In the genomic region with DNA sequence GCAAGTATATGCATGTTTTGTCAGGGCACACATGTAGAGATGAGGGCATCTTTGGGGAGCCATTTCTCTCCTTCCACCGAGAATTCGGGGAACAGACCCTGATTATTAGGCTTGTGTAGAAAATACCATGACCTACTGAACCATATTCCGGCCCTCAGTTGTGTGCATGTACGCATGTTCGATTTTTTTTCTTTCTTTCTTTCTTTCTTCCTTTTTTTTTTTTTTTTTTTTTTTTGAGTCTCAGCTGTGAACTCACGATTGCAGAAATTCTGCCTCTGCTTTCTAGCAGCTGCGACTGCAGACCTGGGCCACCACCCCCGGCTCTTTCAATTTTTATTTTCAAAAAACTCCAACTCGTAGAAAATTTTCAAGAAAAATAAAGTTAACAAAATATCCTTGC, we compare ENCODE assay signal across 28 mouse cellular contexts. TPM values are rescaled to one million over a fixed set of nuclear protein-coding genes. Genes with fewer than 3 reads are reported as not detected.
DNase-seq lines count a peak whose midpoint lies in the region; ATAC-seq and TF ChIP-seq lines count a peak whose summit lies in the region.
"Had no signal": no experiment of that assay in that cellular context is flagged by ENCODE, and none has a peak within 500 bp of the region (broad histone marks: within the 10 kb centered on the region; RNA-seq: fewer than 3 reads in every experiment).

No protein-coding gene starts in this region.

- ATAC-seq in hindbrain, postnatal 0 days, result no peak
- no peak for ATAC-seq in midbrain, embryonic 14.5 days (ENCODE audit: low FRiP score, low TSS enrichment)
- no peak for ATAC-seq in midbrain, embryonic 11.5 days (ENCODE audit: low FRiP score)
- no peak for ATAC-seq in forebrain, embryonic 15.5 days (replicated peaks)
- no peak for ATAC-seq in neural tube, embryonic 15.5 days (ENCODE audit: low FRiP score)
- ATAC-seq in liver, embryonic 12.5 days, result no peak
- ATAC-seq: inflammation-experienced regulatory T-cells, adult 6 months had no signal

- no peaks in the 10 kb centered on the region for H3K9me3 ChIP-seq in hindbrain, embryonic 10.5 days
- no peaks in the 10 kb centered on the region for H3K9me3 ChIP-seq in hindbrain, postnatal 0 days (ENCODE audit: low read length)
- no peaks in the 10 kb centered on the region for H3K9me3 ChIP-seq in midbrain, embryonic 14.5 days (ENCODE audit: control insufficient read depth, low read length)
- H3K9me3 ChIP-seq in midbrain, embryonic 11.5 days (ENCODE audit: control insufficient read depth, low read length), result no peaks in the 10 kb centered on the region
- no peaks in the 10 kb centered on the region for H3K9me3 ChIP-seq in forebrain, embryonic 15.5 days
- no peaks in the 10 kb centered on the region for H3K9me3 ChIP-seq in neural tube, embryonic 15.5 days (replicated peaks)
- H3K9me3 ChIP-seq in liver, embryonic 12.5 days (replicated peaks), result no peaks in the 10 kb centered on the region
- H3K9me3 ChIP-seq: embryonic facial prominence, embryonic 15.5 days; heart, embryonic 12.5 days; limb, embryonic 12.5 days had no signal

- TF ChIP-seq CTCF in hindbrain, postnatal 0 days (IDR thresholded peaks at IDR 0.05; ENCODE audit: low read depth), result no peak

- 90% methylated on average over 9 of the region's 9 CpGs for WGBS in hindbrain, embryonic 10.5 days
- 80% methylated on average over 9 of the region's 9 CpGs for WGBS in hindbrain, postnatal 0 days
- WGBS in midbrain, embryonic 14.5 days, result 87% methylated on average over 9 of the region's 9 CpGs
- WGBS in midbrain, embryonic 11.5 days, result 87% methylated on average over 9 of the region's 9 CpGs
- WGBS in forebrain, embryonic 15.5 days, result 78% methylated on average over 9 of the region's 9 CpGs
- WGBS in neural tube, embryonic 15.5 days, result 82% methylated on average over 9 of the region's 9 CpGs
- 75% methylated on average over 9 of the region's 9 CpGs for WGBS in liver, embryonic 12.5 days (ENCODE audit: insufficient replicate concordance)

- peaks cover 26% of the 10 kb centered on the region for H3K4me1 ChIP-seq in hindbrain, embryonic 10.5 days (replicated peaks)
- H3K4me1 ChIP-seq in hindbrain, postnatal 0 days (ENCODE audit: insufficient read depth, low read length), result peaks cover 6% of the 10 kb centered on the region; the same call in 1 of the 2 replicates
- H3K4me1 ChIP-seq in midbrain, embryonic 14.5 days (ENCODE audit: control insufficient read depth, insufficient read depth, low read length), result peaks cover 20% of the 10 kb centered on the region
- H3K4me1 ChIP-seq in midbrain, embryonic 11.5 days (ENCODE audit: control insufficient read depth, insufficient read depth, low read length), result peaks cover 9% of the 10 kb centered on the region; the same call in 1 of the 2 replicates
- H3K4me1 ChIP-seq in forebrain, embryonic 15.5 days, result peaks cover 24% of the 10 kb centered on the region
- peaks cover 27% of the 10 kb centered on the region for H3K4me1 ChIP-seq in neural tube, embryonic 15.5 days
- H3K4me1 ChIP-seq in liver, embryonic 12.5 days, result peaks cover 18% of the 10 kb centered on the region

- no peak overlapping the region for H3K9ac ChIP-seq in hindbrain, postnatal 0 days (replicated peaks; ENCODE audit: low read length)
- no peak overlapping the region for H3K9ac ChIP-seq in midbrain, embryonic 14.5 days (replicated peaks; ENCODE audit: low read length)
- no peak overlapping the region for H3K9ac ChIP-seq in midbrain, embryonic 11.5 days (ENCODE audit: low read length)
- no peak overlapping the region for H3K9ac ChIP-seq in forebrain, embryonic 15.5 days (replicated peaks)
- H3K9ac ChIP-seq in neural tube, embryonic 15.5 days (replicated peaks), result 0 out of 2 replicates have a peak overlapping the region, but pooled peaks have one; percentile 7
- H3K9ac ChIP-seq in liver, embryonic 12.5 days, result no peak overlapping the region
- H3K9ac ChIP-seq: embryonic facial prominence, embryonic 15.5 days; heart, embryonic 12.5 days; limb, embryonic 12.5 days had no signal

- no peaks in the 10 kb centered on the region; the same call in 1 of the 2 replicates for H3K36me3 ChIP-seq in hindbrain, embryonic 10.5 days
- H3K36me3 ChIP-seq in hindbrain, postnatal 0 days (ENCODE audit: insufficient read depth, low read length), result no peaks in the 10 kb centered on the region
- no peaks in the 10 kb centered on the region for H3K36me3 ChIP-seq in midbrain, embryonic 14.5 days (ENCODE audit: control insufficient read depth, insufficient read depth, low read length)
- H3K36me3 ChIP-seq in midbrain, embryonic 11.5 days (ENCODE audit: control insufficient read depth, insufficient read depth, low read length), result no peaks in the 10 kb centered on the region
- no peaks in the 10 kb centered on the region for H3K36me3 ChIP-seq in forebrain, embryonic 15.5 days
- no peaks in the 10 kb centered on the region for H3K36me3 ChIP-seq in neural tube, embryonic 15.5 days
- H3K36me3 ChIP-seq in liver, embryonic 12.5 days, result no peaks in the 10 kb centered on the region
- H3K36me3 ChIP-seq: embryonic facial prominence, embryonic 15.5 days; heart, embryonic 12.5 days; limb, embryonic 12.5 days had no signal

- peaks cover 4% of the 10 kb centered on the region; the same call in 1 of the 2 replicates for H3K27me3 ChIP-seq in hindbrain, embryonic 10.5 days (ENCODE audit: insufficient read depth, poor library complexity, severe bottlenecking)
- no peaks in the 10 kb centered on the region for H3K27me3 ChIP-seq in hindbrain, postnatal 0 days (ENCODE audit: insufficient read depth, low read length)
- no peaks in the 10 kb centered on the region for H3K27me3 ChIP-seq in midbrain, embryonic 14.5 days (ENCODE audit: control insufficient read depth, insufficient read depth, low read length)
- no peaks in the 10 kb centered on the region for H3K27me3 ChIP-seq in midbrain, embryonic 11.5 days (ENCODE audit: control insufficient read depth, insufficient read depth, low read length)
- no peaks in the 10 kb centered on the region for H3K27me3 ChIP-seq in forebrain, embryonic 15.5 days
- H3K27me3 ChIP-seq in neural tube, embryonic 15.5 days (replicated peaks), result no peaks in the 10 kb centered on the region
- peaks cover 43% of the 10 kb centered on the region for H3K27me3 ChIP-seq in liver, embryonic 12.5 days (replicated peaks)
- H3K27me3 ChIP-seq: embryonic facial prominence, embryonic 15.5 days had no signal

- no peak overlapping the region for H3K4me3 ChIP-seq in hindbrain, embryonic 10.5 days
- H3K4me3 ChIP-seq in hindbrain, postnatal 0 days (ENCODE audit: low read length), result no peak overlapping the region
- no peak overlapping the region for H3K4me3 ChIP-seq in midbrain, embryonic 14.5 days (replicated peaks; ENCODE audit: low read depth, low read length)
- H3K4me3 ChIP-seq in midbrain, embryonic 11.5 days (ENCODE audit: low read depth, low read length), result no peak overlapping the region
- no peak overlapping the region for H3K4me3 ChIP-seq in forebrain, embryonic 15.5 days
- H3K4me3 ChIP-seq in neural tube, embryonic 15.5 days (replicated peaks), result no peak overlapping the region
- H3K4me3 ChIP-seq in liver, embryonic 12.5 days, result no peak overlapping the region
- H3K4me3 ChIP-seq: embryonic facial prominence, embryonic 15.5 days; heart, adult 2 months; heart, embryonic 12.5 days; limb, embryonic 12.5 days had no signal

- no peak overlapping the region for H3K4me2 ChIP-seq in hindbrain, postnatal 0 days (ENCODE audit: low read depth, low read length)
- no peak overlapping the region for H3K4me2 ChIP-seq in midbrain, embryonic 14.5 days (ENCODE audit: low read length)
- no peak overlapping the region for H3K4me2 ChIP-seq in midbrain, embryonic 11.5 days
- no peak overlapping the region for H3K4me2 ChIP-seq in forebrain, embryonic 15.5 days (replicated peaks)
- H3K4me2 ChIP-seq in neural tube, embryonic 15.5 days, result no peak overlapping the region
- no peak overlapping the region for H3K4me2 ChIP-seq in liver, embryonic 12.5 days
- H3K4me2 ChIP-seq: embryonic facial prominence, embryonic 15.5 days; heart, embryonic 12.5 days; limb, embryonic 12.5 days had no signal

- no peak for DNase-seq in hindbrain, embryonic 10.5 days (ENCODE audit: low spot score)
- no peak for DNase-seq in hindbrain, postnatal 0 days (ENCODE audit: low spot score)
- no peak for DNase-seq in midbrain, embryonic 14.5 days
- no peak for DNase-seq in midbrain, embryonic 11.5 days (ENCODE audit: low spot score, missing footprints)
- no peak for DNase-seq in cerebellum, adult 18-20 months
- DNase-seq: adrenal gland, postnatal 25 days; cerebellum, adult 11-12 months; cerebellum, postnatal 10 days; gastrocnemius, postnatal 36 days; heart, adult 2 months; kidney, adult 11 months; kidney, postnatal 14 days; lung, postnatal 36 days; right cerebral cortex, adult 18-20 months; spleen, adult 18-20 months; thymus, adult 18-20 months; thymus, postnatal 25 days had no signal

- H3K27ac ChIP-seq in hindbrain, embryonic 10.5 days, result peak overlapping the region; percentile 94
- no peak overlapping the region for H3K27ac ChIP-seq in hindbrain, postnatal 0 days
- peak overlapping the region; percentile 92 for H3K27ac ChIP-seq in midbrain, embryonic 14.5 days (replicated peaks; ENCODE audit: low read depth, low read length)
- H3K27ac ChIP-seq in midbrain, embryonic 11.5 days (ENCODE audit: low read depth, low read length), result no peak overlapping the region
- peak overlapping the region; percentile 96 for H3K27ac ChIP-seq in forebrain, embryonic 15.5 days (replicated peaks)
- 0 out of 2 replicates have a peak overlapping the region, but pooled peaks have one; percentile 91 for H3K27ac ChIP-seq in neural tube, embryonic 15.5 days (replicated peaks)
- no peak overlapping the region for H3K27ac ChIP-seq in liver, embryonic 12.5 days
- H3K27ac ChIP-seq: embryonic facial prominence, embryonic 15.5 days; heart, adult 2 months had no signal

RNA-seq across cellular contexts. Expression of a gene that starts 23.2 kb away (rescaled TPM):
- 2.0 and 2.6 TPM in 2 replicates for polyA plus RNA-seq in hindbrain, embryonic 10.5 days (2016; fragmentation: Nextera tagmentation; extraction: Ambion mirVana)
- 3.9 and 4.9 TPM in 2 replicates for total RNA-seq in hindbrain, postnatal 0 days (2014; rRNA removed)
- polyA plus RNA-seq in hindbrain, postnatal 0 days (2015; fragmentation: Nextera tagmentation; extraction: Ambion mirVana), result 2.0 and 3.2 TPM in 2 replicates
- 4.8 and 5.7 TPM in 2 replicates for polyA plus RNA-seq in midbrain, embryonic 14.5 days (2014; fragmentation: Nextera tagmentation; extraction: Ambion mirVana)
- 1.00 and 1.9 TPM in 2 replicates for polyA plus RNA-seq in midbrain, embryonic 11.5 days (2014; fragmentation: Nextera tagmentation; extraction: Ambion mirVana)
- 2.7 and 3.1 TPM in 2 replicates for polyA plus RNA-seq in forebrain, embryonic 15.5 days (2015; fragmentation: Nextera tagmentation; extraction: Ambion mirVana)
- polyA plus RNA-seq in neural tube, embryonic 15.5 days (2015; fragmentation: Nextera tagmentation; extraction: Ambion mirVana), result 3.1 and 3.5 TPM in 2 replicates
- 0.06 and 0.17 TPM in 2 replicates for polyA plus RNA-seq in liver, embryonic 12.5 days (2016; fragmentation: Nextera tagmentation; extraction: Ambion mirVana)
- total RNA-seq: common myeloid progenitor, adult 5-6 weeks; hematopoietic stem cell, adult 5-6 weeks had no signal

RNA-seq across cellular contexts. Expression of a gene that starts 34.3 kb away (rescaled TPM):
- polyA plus RNA-seq in hindbrain, embryonic 10.5 days (2016; fragmentation: Nextera tagmentation; extraction: Ambion mirVana), result 61.9 and 67.2 TPM in 2 replicates
- total RNA-seq in hindbrain, postnatal 0 days (2014; rRNA removed), result 97.9 and 111 TPM in 2 replicates
- 93.3 and 94.4 TPM in 2 replicates for polyA plus RNA-seq in hindbrain, postnatal 0 days (2015; fragmentation: Nextera tagmentation; extraction: Ambion mirVana)
- 40.7 and 109 TPM in 2 replicates for polyA plus RNA-seq in midbrain, embryonic 14.5 days (2014; fragmentation: Nextera tagmentation; extraction: Ambion mirVana)
- polyA plus RNA-seq in midbrain, embryonic 11.5 days (2014; fragmentation: Nextera tagmentation; extraction: Ambion mirVana), result 11.0 and 12.3 TPM in 2 replicates
- polyA plus RNA-seq in forebrain, embryonic 15.5 days (2015; fragmentation: Nextera tagmentation; extraction: Ambion mirVana), result 107 and 114 TPM in 2 replicates
- 113 and 126 TPM in 2 replicates for polyA plus RNA-seq in neural tube, embryonic 15.5 days (2015; fragmentation: Nextera tagmentation; extraction: Ambion mirVana)
- 1.7 and 2.3 TPM in 2 replicates for polyA plus RNA-seq in liver, embryonic 12.5 days (2016; fragmentation: Nextera tagmentation; extraction: Ambion mirVana)
- total RNA-seq: liver, adult 2 months; monocyte, adult 5-6 weeks had no signal

RNA-seq across cellular contexts. Expression of a gene that starts 54.4 kb away (rescaled TPM):
- polyA plus RNA-seq in hindbrain, embryonic 10.5 days (2016; fragmentation: Nextera tagmentation; extraction: Ambion mirVana), result 40.6 and 41.4 TPM in 2 replicates
- 16.4 and 19.4 TPM in 2 replicates for total RNA-seq in hindbrain, postnatal 0 days (2014; rRNA removed)
- 12.8 and 13.8 TPM in 2 replicates for polyA plus RNA-seq in hindbrain, postnatal 0 days (2015; fragmentation: Nextera tagmentation; extraction: Ambion mirVana)
- 22.5 and 22.7 TPM in 2 replicates for polyA plus RNA-seq in midbrain, embryonic 14.5 days (2014; fragmentation: Nextera tagmentation; extraction: Ambion mirVana)
- polyA plus RNA-seq in midbrain, embryonic 11.5 days (2014; fragmentation: Nextera tagmentation; extraction: Ambion mirVana), result 35.1 and 36.4 TPM in 2 replicates
- 26.3 and 27.2 TPM in 2 replicates for polyA plus RNA-seq in forebrain, embryonic 15.5 days (2015; fragmentation: Nextera tagmentation; extraction: Ambion mirVana)
- 18.1 and 18.8 TPM in 2 replicates for polyA plus RNA-seq in neural tube, embryonic 15.5 days (2015; fragmentation: Nextera tagmentation; extraction: Ambion mirVana)
- 24.3 and 27.1 TPM in 2 replicates for polyA plus RNA-seq in liver, embryonic 12.5 days (2016; fragmentation: Nextera tagmentation; extraction: Ambion mirVana)

RNA-seq across cellular contexts. Expression of a gene that starts 54.5 kb away (rescaled TPM):
- polyA plus RNA-seq in hindbrain, embryonic 10.5 days (2016; fragmentation: Nextera tagmentation; extraction: Ambion mirVana), result 166 and 173 TPM in 2 replicates
- 33.5 and 41.5 TPM in 2 replicates for total RNA-seq in hindbrain, postnatal 0 days (2014; rRNA removed)
- polyA plus RNA-seq in hindbrain, postnatal 0 days (2015; fragmentation: Nextera tagmentation; extraction: Ambion mirVana), result 36.6 and 37.4 TPM in 2 replicates
- 66.1 and 69.2 TPM in 2 replicates for polyA plus RNA-seq in midbrain, embryonic 14.5 days (2014; fragmentation: Nextera tagmentation; extraction: Ambion mirVana)
- 144 and 147 TPM in 2 replicates for polyA plus RNA-seq in midbrain, embryonic 11.5 days (2014; fragmentation: Nextera tagmentation; extraction: Ambion mirVana)
- polyA plus RNA-seq in forebrain, embryonic 15.5 days (2015; fragmentation: Nextera tagmentation; extraction: Ambion mirVana), result 112 and 115 TPM in 2 replicates
- polyA plus RNA-seq in neural tube, embryonic 15.5 days (2015; fragmentation: Nextera tagmentation; extraction: Ambion mirVana), result 51.8 and 85.1 TPM in 2 replicates
- 110 TPM in 2 replicates for polyA plus RNA-seq in liver, embryonic 12.5 days (2016; fragmentation: Nextera tagmentation; extraction: Ambion mirVana)

Comparison
In these comparisons a context has a peak if more than half of its experiments do, and no peak if none do; other contexts are left out.
1. H3K27ac ChIP-seq: peak in hindbrain, embryonic 10.5 days (single experiment), midbrain, embryonic 14.5 days (single experiment), forebrain, embryonic 15.5 days (single experiment) and neural tube, embryonic 15.5 days (single experiment); none in hindbrain, postnatal 0 days (single experiment), midbrain, embryonic 11.5 days (single experiment) and liver, embryonic 12.5 days (single experiment).